Mouse (Mus musculus) CH12.LX (cell line): ENCODE data around the gene Gatb. TPM values are rescaled to one million over a fixed set of nuclear protein-coding genes. Genes with fewer than 3 reads are reported as not detected.

Experiments used
- DNase-seq: peaks from one replicate; pipeline ENCODE4 v3.0.0-alpha.2; 2013; ENCODE audit errors: extremely low read depth
- H3K27ac ChIP-seq: 2 replicates; pipeline ENCODE4 v1.5.1; 2012; ENCODE audit warnings: low read depth, mild to moderate bottlenecking, control low read depth, moderate library complexity; ENCODE audit not compliant: insufficient read depth
- H3K27me3 ChIP-seq: replicated peaks from 2 replicates; pipeline ENCODE3; 2012; ENCODE audit warnings: inconsistent platforms
- H3K36me3 ChIP-seq, 2 experiments: replicated peaks in 1 of 2; 2 replicates each; pipeline versions ENCODE3 to v1.6.1; 2012; ENCODE audit warnings: inconsistent platforms in 1 of 2, low read length in 1 of 2, mild to moderate bottlenecking in 1 of 2, mixed read lengths in 1 of 2, moderate library complexity in 1 of 2; ENCODE audit not compliant: control insufficient read depth in 1 of 2, insufficient read depth in 1 of 2
- H3K4me1 ChIP-seq, 2 experiments: 2 replicates each; pipeline ENCODE4 v1.6.1; 2012; ENCODE audit warnings: inconsistent platforms in 1 of 2, moderate library complexity in 1 of 2; ENCODE audit not compliant: insufficient read depth in 2 of 2, control insufficient read depth in 1 of 2
- H3K4me2 ChIP-seq: 2 replicates; pipeline ENCODE4 v1.6.1; 2012; ENCODE audit warnings: low read depth, mild to moderate bottlenecking, control low read depth; ENCODE audit not compliant: poor library complexity, insufficient read depth, severe bottlenecking
- H3K4me3 ChIP-seq, 3 experiments: fragments of 150-350 bp in 1 of 3; sonication (generic) in 1 of 3; replicated peaks in 1 of 3; 2 replicates each; pipeline versions ENCODE3 to v1.5.1; 2011 to 2012; ENCODE audit warnings: low read depth in 2 of 3, low read length in 2 of 3, mild to moderate bottlenecking in 2 of 3, moderate library complexity in 2 of 3, control low read depth in 1 of 3, improper control_type of control experiment in 1 of 3, inconsistent platforms in 1 of 3, mixed read lengths in 1 of 3; ENCODE audit not compliant: poor library complexity in 1 of 3
- H3K79me2 ChIP-seq: replicated peaks from 2 replicates; pipeline ENCODE4 v1.6.1; 2012; ENCODE audit warnings: mild to moderate bottlenecking, moderate library complexity; ENCODE audit not compliant: control insufficient read depth, poor library complexity, insufficient read depth, severe bottlenecking; ENCODE audit errors: extremely low read depth
- H3K9ac ChIP-seq: 2 replicates; pipeline ENCODE4 v1.6.1; 2012; ENCODE audit warnings: low read depth, mild to moderate bottlenecking, control low read depth, moderate library complexity; ENCODE audit not compliant: insufficient read depth
- H3K9me3 ChIP-seq: replicated peaks from 2 replicates; pipeline ENCODE3; 2012; ENCODE audit warnings: low read length, inconsistent platforms, mixed read lengths
- BHLHE40 ChIP-seq: IDR thresholded peaks from 2 replicates; pipeline ENCODE4 v1.6.1; 2011; ENCODE audit warnings: mild to moderate bottlenecking, low read depth, low read length, improper control_type of control experiment
- CHD1 ChIP-seq: IDR thresholded peaks from 2 replicates; pipeline ENCODE4 v1.6.1; 2012; ENCODE audit warnings: low read depth, low read length, improper control_type of control experiment, inconsistent platforms
- CHD2 ChIP-seq: IDR thresholded peaks from 2 replicates; pipeline ENCODE4 v1.6.1; 2011; ENCODE audit warnings: low read length, improper control_type of control experiment
- CTCF ChIP-seq, 2 experiments: IDR thresholded peaks in 1 of 2; conservative IDR thresholded peaks in 1 of 2; 2 replicates each; pipeline ENCODE4 v1.5.1; 2011 to 2012; ENCODE audit warnings: low read depth in 2 of 2, low read length in 2 of 2, improper control_type of control experiment in 1 of 2, inconsistent platforms in 1 of 2, mild to moderate bottlenecking in 1 of 2, moderate library complexity in 1 of 2
- E2F4 ChIP-seq: IDR thresholded peaks from 2 replicates; pipeline ENCODE4 v1.6.1; 2011; ENCODE audit warnings: low read depth, low read length, improper control_type of control experiment; ENCODE audit not compliant: insufficient replicate concordance
- ELF1 ChIP-seq: IDR thresholded peaks from 2 replicates; pipeline ENCODE4 v1.6.1; 2014; ENCODE audit warnings: low read depth, mild to moderate bottlenecking, inconsistent platforms, low read length, improper control_type of control experiment
- EP300 ChIP-seq: IDR thresholded peaks from 2 replicates; pipeline ENCODE4 v1.6.1; 2011; ENCODE audit warnings: low read length, improper control_type of control experiment
- ETS1 ChIP-seq: conservative IDR thresholded peaks from 2 replicates; pipeline ENCODE4 v1.6.1; 2012; ENCODE audit warnings: low read depth, mild to moderate bottlenecking, inconsistent platforms, low read length, improper control_type of control experiment, moderate library complexity
- GABPA ChIP-seq: IDR thresholded peaks from 2 replicates; pipeline ENCODE4 v1.6.1; 2012; ENCODE audit warnings: low read depth, low read length, improper control_type of control experiment, inconsistent platforms; ENCODE audit not compliant: insufficient replicate concordance
- HCFC1 ChIP-seq: IDR thresholded peaks from 2 replicates; pipeline ENCODE4 v1.6.1; 2012; ENCODE audit warnings: low read depth, mild to moderate bottlenecking, inconsistent platforms, low read length, improper control_type of control experiment
- IRF4 ChIP-seq: IDR thresholded peaks from 2 replicates; pipeline ENCODE4 v1.6.1; 2014; ENCODE audit warnings: low read depth, mild to moderate bottlenecking, inconsistent platforms, low read length, improper control_type of control experiment
- JUN ChIP-seq: IDR thresholded peaks from 2 replicates; pipeline ENCODE4 v1.6.1; 2011; ENCODE audit warnings: low read depth, mild to moderate bottlenecking, low read length, improper control_type of control experiment, moderate library complexity; ENCODE audit not compliant: insufficient read depth
- JUND ChIP-seq: conservative IDR thresholded peaks from 2 replicates; pipeline ENCODE4 v1.6.1; 2011; ENCODE audit warnings: low read depth, low read length, improper control_type of control experiment
- KAT2A ChIP-seq: IDR thresholded peaks from 2 replicates; pipeline ENCODE4 v1.6.1; 2012; ENCODE audit warnings: low read length, improper control_type of control experiment, inconsistent platforms; ENCODE audit not compliant: insufficient replicate concordance
- MAFK ChIP-seq: IDR thresholded peaks from 2 replicates; pipeline ENCODE4 v1.6.1; 2011; ENCODE audit warnings: low read length, improper control_type of control experiment; ENCODE audit not compliant: insufficient replicate concordance
- MAX ChIP-seq: IDR thresholded peaks from 2 replicates; pipeline ENCODE4 v1.6.1; 2011; ENCODE audit warnings: low read length, improper control_type of control experiment
- MAZ ChIP-seq: IDR thresholded peaks from 2 replicates; pipeline ENCODE4 v1.6.1; 2012; ENCODE audit warnings: low read depth, mild to moderate bottlenecking, inconsistent platforms, low read length, improper control_type of control experiment, moderate library complexity
- MEF2A ChIP-seq: IDR thresholded peaks from 2 replicates; pipeline ENCODE4 v1.6.1; 2014; ENCODE audit warnings: low read depth, mild to moderate bottlenecking, inconsistent platforms, low read length, improper control_type of control experiment, borderline replicate concordance
- MXI1 ChIP-seq: IDR thresholded peaks from 2 replicates; pipeline ENCODE4 v1.6.1; 2011; ENCODE audit warnings: mild to moderate bottlenecking, low read depth, low read length, improper control_type of control experiment
- NRF1 ChIP-seq: IDR thresholded peaks from 2 replicates; pipeline ENCODE4 v1.6.1; 2014; ENCODE audit warnings: low read depth, mild to moderate bottlenecking, inconsistent platforms, low read length, improper control_type of control experiment, moderate library complexity
- PAX5 ChIP-seq: IDR thresholded peaks from 2 replicates; pipeline ENCODE4 v1.6.1; 2012; ENCODE audit warnings: low read length, inconsistent platforms, mixed read lengths
- POLR2A ChIP-seq: IDR thresholded peaks from 2 replicates; pipeline ENCODE4 v1.6.1; 2011; ENCODE audit warnings: low read depth, mild to moderate bottlenecking, improper control_type of control experiment, low read length
- POLR2AphosphoS2 ChIP-seq: IDR thresholded peaks from 2 replicates; pipeline ENCODE4 v1.6.1; 2011; ENCODE audit warnings: low read depth, low read length, improper control_type of control experiment
- RAD21 ChIP-seq: IDR thresholded peaks from 2 replicates; pipeline ENCODE4 v1.6.1; 2011; ENCODE audit warnings: low read depth, mild to moderate bottlenecking, low read length, improper control_type of control experiment, moderate library complexity
- RCOR1 ChIP-seq: conservative IDR thresholded peaks from 2 replicates; pipeline ENCODE4 v1.6.1; 2012; ENCODE audit warnings: low read depth, mild to moderate bottlenecking, inconsistent platforms, low read length, improper control_type of control experiment
- SIN3A ChIP-seq: IDR thresholded peaks from 2 replicates; pipeline ENCODE4 v1.6.1; 2012; ENCODE audit warnings: low read length, improper control_type of control experiment, inconsistent platforms
- SMC3 ChIP-seq: IDR thresholded peaks from 2 replicates; pipeline ENCODE4 v1.6.1; 2011; ENCODE audit warnings: low read depth, low read length, improper control_type of control experiment
- TBP ChIP-seq: conservative IDR thresholded peaks from 2 replicates; pipeline ENCODE4 v1.6.1; 2011; ENCODE audit warnings: low read depth, low read length, improper control_type of control experiment
- TCF12 ChIP-seq: IDR thresholded peaks from 2 replicates; pipeline ENCODE4 v1.6.1; 2014; ENCODE audit warnings: low read depth, mild to moderate bottlenecking, inconsistent platforms, low read length, improper control_type of control experiment
- UBTF ChIP-seq: IDR thresholded peaks from 2 replicates; pipeline ENCODE4 v1.6.1; 2012; ENCODE audit warnings: low read depth, mild to moderate bottlenecking, inconsistent platforms, low read length, improper control_type of control experiment, moderate library complexity
- USF1 ChIP-seq: IDR thresholded peaks from 2 replicates; pipeline ENCODE4 v1.6.1; 2014; ENCODE audit warnings: low read depth, mild to moderate bottlenecking, inconsistent platforms, low read length, improper control_type of control experiment
- USF2 ChIP-seq: conservative IDR thresholded peaks from 2 replicates; pipeline ENCODE4 v1.6.1; 2011; ENCODE audit warnings: low read depth, low read length, improper control_type of control experiment
- ZC3H11A ChIP-seq: IDR thresholded peaks from 2 replicates; pipeline ENCODE4 v1.6.1; 2012; ENCODE audit warnings: low read depth, mild to moderate bottlenecking, inconsistent platforms, low read length, improper control_type of control experiment
- ZKSCAN1 ChIP-seq: IDR thresholded peaks from 2 replicates; pipeline ENCODE4 v1.6.1; 2012; ENCODE audit warnings: low read depth, inconsistent platforms, low read length, improper control_type of control experiment, borderline replicate concordance
- ZMIZ1 ChIP-seq: IDR thresholded peaks from 2 replicates; pipeline ENCODE4 v1.6.1; 2012; ENCODE audit warnings: low read depth, mild to moderate bottlenecking, inconsistent platforms, low read length, improper control_type of control experiment
- ZNF384 ChIP-seq: IDR thresholded peaks from 2 replicates; pipeline ENCODE4 v1.6.1; 2012; ENCODE audit warnings: low read depth, low read length, improper control_type of control experiment, inconsistent platforms
- dilution Hi-C: fragments of 300-500 bp; cut with MboI; formaldehyde crosslinking; loops from 2 replicates; pipeline ENCODE4 v1.14.3; 2020; ENCODE audit warnings: low sequenced_read_pairs; ENCODE audit not compliant: extremely low pct_unique_long_range_greater_than_20kb, extremely low pct_ligation_motif_present
- in situ Hi-C: fragments of 300-500 bp; cut with MboI; formaldehyde crosslinking; loops from 3 replicates; pipeline ENCODE4 v1.14.3; 2019; ENCODE audit warnings: low sequenced_read_pairs, low pct_ligation_motif_present, low pct_unique_long_range_greater_than_20kb, mixed read lengths
- polyA plus RNA-seq: library from polyadenylated mRNA; unstranded; fragments of >175 nt; gene quantifications from 2 replicates; pipeline ENCODE4 v1.2.1, GENCODE M21; 2012; ENCODE audit warnings: low read depth; ENCODE audit not compliant: insufficient read length
- total RNA-seq, 2 experiments: library from RNA; depleted of rRNA; stranded (reverse); fragments of 300-350 nt in 1 of 2; fragments of >200 nt in 1 of 2; gene quantifications; 2 replicates each; pipeline ENCODE4 v1.2.3; 2012 to 2014

The Gatb gene
- total RNA-seq (2012; rRNA removed): 25.9 and 31.9 TPM in 2 replicates
- total RNA-seq (2014; rRNA removed): 39.8 and 41.9 TPM in 2 replicates
- 27.4 and 30.9 TPM in 2 replicates for polyA plus RNA-seq

DNA sequence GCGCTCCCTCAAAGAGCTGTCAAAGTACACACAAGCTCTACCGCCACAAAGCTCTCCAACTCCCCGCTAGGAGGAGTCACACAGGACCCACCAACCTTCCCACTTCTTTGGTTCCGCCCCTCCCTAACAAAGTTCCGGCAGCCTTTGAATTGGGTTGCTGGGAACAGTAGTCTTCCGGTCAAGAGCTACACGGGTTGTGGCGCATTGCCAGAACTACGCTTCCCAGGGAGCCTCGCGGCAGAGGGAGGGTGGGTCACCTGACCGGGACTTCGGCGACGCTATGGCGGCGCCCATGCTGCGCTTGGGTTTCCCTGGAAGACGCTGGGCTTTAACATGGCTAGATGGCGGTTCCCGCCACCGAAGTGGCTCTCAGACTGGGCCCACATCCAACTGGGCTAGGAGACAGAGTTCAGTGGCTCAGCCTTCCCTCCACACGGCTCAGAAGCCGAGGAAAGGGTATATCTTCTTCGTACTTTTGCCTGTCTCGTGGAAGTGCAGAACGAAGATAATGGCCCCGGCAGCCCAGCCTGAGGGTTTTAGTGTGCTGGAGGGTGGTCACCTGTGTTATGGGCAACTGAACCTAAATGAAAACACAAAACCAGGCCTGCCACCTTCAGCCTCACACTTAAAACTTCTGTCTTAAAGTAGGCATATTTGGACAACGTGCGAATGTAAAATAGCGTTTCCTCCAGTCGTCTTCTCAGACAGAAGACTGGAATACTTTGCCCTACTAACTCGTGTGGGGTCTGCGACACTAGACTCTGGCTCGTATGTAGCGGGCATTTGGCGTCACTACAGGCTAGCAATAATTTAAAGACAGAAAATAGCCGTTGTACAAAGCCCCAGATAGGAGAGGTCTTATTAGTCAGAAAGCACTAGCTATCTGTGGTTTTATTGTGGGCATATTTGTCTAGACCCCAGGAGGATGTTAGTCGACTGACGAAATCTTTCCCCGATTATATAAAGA, at the start of gene Gatb:
Gatb (plus strand) TSS at position 256 of the 967 bp plus-strand sequence.
- DNase-seq: peak; percentile 99
- H3K4me1 ChIP-seq: peaks cover 0 to 36% of the 10 kb centered on the region in 2 experiments; a peak in 2 of 4 replicates
- dilution Hi-C loops: no loop called here
- H3K27me3 ChIP-seq: no peaks in the 10 kb centered on the region
- peak within 1 kb of the TSS; percentile 90 for H3K4me2 ChIP-seq
- H3K9me3 ChIP-seq: no peaks in the 10 kb centered on the region
- in situ Hi-C loops: loop anchor here (25.0 kb wide), 1 partner anchor 637 kb away; no protein-coding TSS in a partner anchor
- peak within 1 kb of the TSS; percentile 83 for H3K27ac ChIP-seq
- H3K79me2 ChIP-seq: no peaks in the 10 kb centered on the region
- H3K36me3 ChIP-seq: peaks cover 10 to 18% of the 10 kb centered on the region in 2 experiments
- peak within 1 kb of the TSS; percentile 71 to 90 (median 85) for H3K4me3 ChIP-seq
- H3K9ac ChIP-seq: peak within 1 kb of the TSS; percentile 91
- TF ChIP-seq ETS1 (no peak), POLR2AphosphoS2 (peak; percentile 86), MAX (peak; percentile 84), USF1 (peak; percentile 96), GABPA (peak; percentile 85; the same call in 1 of the 2 replicates), MAZ (peak; percentile 85), RAD21 (no peak), ZNF384 (no peak), ZC3H11A (no peak), SMC3 (peak; percentile 12; the same call in 1 of the 2 replicates), CHD2 (no peak; the same call in 1 of the 2 replicates), ZMIZ1 (no peak; the same call in 1 of the 2 replicates), BHLHE40 (peak; percentile 77), JUN (no peak), E2F4 (0 out of 2 replicates have a peak, but pooled peaks have one; percentile 16), MAFK (no peak), UBTF (0 out of 2 replicates have a peak, but pooled peaks have one; percentile 38), MXI1 (peak; percentile 92), RCOR1 (0 out of 2 replicates have a peak, but pooled peaks have one; percentile 16), ZKSCAN1 (no peak), TCF12 (peak; percentile 76), ELF1 (peak; percentile 93), CHD1 (no peak), MEF2A (peak; percentile 49; the same call in 1 of the 2 replicates), USF2 (peak; percentile 90), TBP (peak; percentile 78), NRF1 (peak; percentile 55), HCFC1 (peak; percentile 97), PAX5 (no peak), JUND (no peak), SIN3A (peak; percentile 88), POLR2A (peak; percentile 93), EP300 (no peak), CTCF (conservative IDR thresholded peaks at IDR 0.05 in 1 of 2, IDR thresholded peaks at IDR 0.05 in 1 of 2; ENCODE audit: low read depth in 2 of 2, low read length in 2 of 2) (peak in 1 of 2 experiments; percentile 67; a peak in 2 of 4 replicates), KAT2A (peak; percentile 99), IRF4 (peak; percentile 73)
